Mouse (Mus musculus) erythroblast, adult 5-6 weeks (primary cell): Measurements from ENCODE around the gene Zfp282. TPM values are rescaled to one million over a fixed set of nuclear protein-coding genes. Genes with fewer than 3 reads are reported as not detected.

Experiments
- ATAC-seq: replicated peaks from 2 replicates; pipeline ENCODE4 v1.8.0; 2016; ENCODE audit warnings: moderate number of reproducible peaks, mild to moderate bottlenecking, moderate TSS enrichment, inconsistent platforms; ENCODE audit not compliant: poor library complexity, low FRiP score, severe bottlenecking
- total RNA-seq, 2 experiments: library from RNA; stranded (forward) in 1 of 2; stranded (reverse) in 1 of 2; fragments of 150-400 nt in 1 of 2; fragments of 200-764, 138-1000 nt in 1 of 2; gene quantifications; 2 replicates each; pipeline versions ENCODE4 v1.2.3 to v1.2.4; 2015 to 2017; ENCODE audit warnings: low replicate concordance in 2 of 2

Gene Zfp282
- total RNA-seq, 2 experiments from 2014 or later: 0.38 to 1.2 TPM

DNA sequence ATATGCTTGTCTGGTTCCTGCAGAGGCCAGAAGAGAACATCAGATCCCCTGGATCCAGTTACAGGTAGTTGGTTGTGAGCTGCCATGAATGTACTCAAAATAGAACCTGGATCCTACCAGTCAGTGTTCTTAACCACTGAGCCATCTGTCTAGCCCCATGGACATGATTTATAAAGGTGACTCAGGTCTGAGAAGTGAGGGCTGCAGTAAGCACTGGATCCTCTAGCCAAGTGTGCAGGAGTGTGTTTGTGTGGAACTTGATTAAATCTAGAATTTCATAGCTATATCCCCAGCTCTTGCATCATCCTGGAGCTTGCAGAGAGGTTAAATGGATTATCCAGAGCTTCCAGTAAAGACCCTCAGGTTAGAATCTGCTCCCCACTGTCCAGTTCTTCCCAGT is 80.8 kb downstream of the Zfp282 start:
- no peak for ATAC-seq

Other genes with a start within 250 kb of the Zfp282 start
- 18.4 and 22.8 TPM in 2 replicates for gene Pdia4, start 63.8 kb upstream of the Zfp282 start, total RNA-seq (2015; ENCODE audit: low replicate concordance)
- gene Pdia4, start 63.8 kb upstream of the Zfp282 start, total RNA-seq (2017; ENCODE audit: low replicate concordance): 33.5 and 45.1 TPM in 2 replicates
- not detected in 2 replicates for gene Zfp786, start 46.3 kb upstream of the Zfp282 start, total RNA-seq (2015; ENCODE audit: low replicate concordance)
- gene Zfp786, start 46.3 kb upstream of the Zfp282 start, total RNA-seq (2017; ENCODE audit: low replicate concordance): 0.28 TPM in 1 of 2 replicates, not detected in the other
- gene Zfp398, start 41.5 kb upstream of the Zfp282 start, total RNA-seq (2015; ENCODE audit: low replicate concordance): 1.3 and 8.5 TPM in 2 replicates
- 3.5 and 4.3 TPM in 2 replicates for gene Zfp398, start 41.5 kb upstream of the Zfp282 start, total RNA-seq (2017; ENCODE audit: low replicate concordance)
- gene Zfp212, start 43.3 kb downstream of the Zfp282 start, total RNA-seq (2015; ENCODE audit: low replicate concordance): 2.3 and 5.2 TPM in 2 replicates
- gene Zfp212, start 43.3 kb downstream of the Zfp282 start, total RNA-seq (2017; ENCODE audit: low replicate concordance): 3.4 and 3.6 TPM in 2 replicates
- 0.19 and 1.0 TPM in 2 replicates for gene Zfp956, start 76.2 kb downstream of the Zfp282 start, total RNA-seq (2015; ENCODE audit: low replicate concordance)
- 0.98 and 1.8 TPM in 2 replicates for gene Zfp956, start 76.2 kb downstream of the Zfp282 start, total RNA-seq (2017; ENCODE audit: low replicate concordance)
- gene Zfp777, start 171.7 kb downstream of the Zfp282 start, total RNA-seq (2015; ENCODE audit: low replicate concordance): 1.5 and 1.7 TPM in 2 replicates
- gene Zfp777, start 171.7 kb downstream of the Zfp282 start, total RNA-seq (2017; ENCODE audit: low replicate concordance): 1.5 and 5.0 TPM in 2 replicates
- 8.1 and 14.2 TPM in 2 replicates for gene Zfp746, start 209.4 kb downstream of the Zfp282 start, total RNA-seq (2015; ENCODE audit: low replicate concordance)
- 7.8 and 14.1 TPM in 2 replicates for gene Zfp746, start 209.4 kb downstream of the Zfp282 start, total RNA-seq (2017; ENCODE audit: low replicate concordance)